Mouse (Mus musculus) right cerebral cortex, postnatal 36 days (tissue): Measurements from ENCODE around the gene Spcs1.
A peak's percentile ranks its signal among the peaks of the same experiment; 100 is the strongest.

ENCODE experiments used
- DNase-seq, 2 experiments: peaks; one replicate each; pipeline ENCODE4 v3.0.0; 2022; ENCODE audit warnings: low spot score in 2 of 2, mixed read lengths in 1 of 2

Gene Spcs1

GRCm38 (mm10) chr14:31001307-31002205 lies at the start of gene Spcs1, which contains the start of gene Glt8d1:
Gene Spcs1 (minus strand): TSS chr14:31001672.
Gene Glt8d1 (plus strand): TSS chr14:31001400.
- DNase-seq: peak; percentile 82 to 84

DNA sequence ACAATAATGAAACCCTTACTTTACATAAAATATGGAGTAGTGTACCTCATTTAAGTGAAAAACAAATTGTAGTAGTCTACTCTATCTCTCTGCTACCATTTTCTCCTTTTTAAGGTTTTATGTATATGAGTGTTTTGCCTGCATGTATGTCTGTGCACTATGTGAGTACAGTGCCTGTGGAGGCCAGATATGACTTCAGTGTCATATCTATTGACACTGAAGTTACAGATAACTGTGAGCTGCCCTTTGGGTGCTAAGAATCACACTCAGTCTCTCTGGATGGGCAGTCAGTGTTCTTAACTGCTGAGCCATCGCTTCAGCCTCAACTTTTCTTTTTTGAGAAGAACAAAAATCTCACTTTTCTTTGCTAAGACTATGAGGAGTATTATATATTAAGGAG lies 44.3 kb upstream of the Spcs1 start:
- DNase-seq: no peak

DNA sequence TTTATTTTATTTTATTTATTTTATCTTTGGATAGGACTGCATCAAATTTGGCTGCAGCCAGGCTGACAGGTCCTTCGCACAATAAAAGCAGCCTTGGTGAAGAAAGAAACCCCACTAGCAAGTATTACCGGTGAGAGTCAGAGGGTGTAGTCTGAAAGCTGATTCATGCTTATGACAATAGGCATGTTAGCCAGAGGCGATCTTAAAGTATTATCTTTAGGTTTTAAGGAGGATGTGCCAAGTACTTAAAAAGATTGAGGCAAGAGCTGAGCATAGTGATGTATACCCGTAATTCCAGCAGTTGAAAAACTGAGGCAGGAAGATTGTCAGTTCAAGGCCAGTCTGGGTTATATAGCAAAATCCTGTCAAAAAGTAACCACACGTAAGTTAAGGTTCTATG lies 43.8 kb upstream of the Spcs1 start:
- DNase-seq: no peak

- no peak for DNase-seq
Observed at GRCm38 (mm10) chr14:31025785-31026184, 24.3 kb upstream of the Spcs1 start.

DNA sequence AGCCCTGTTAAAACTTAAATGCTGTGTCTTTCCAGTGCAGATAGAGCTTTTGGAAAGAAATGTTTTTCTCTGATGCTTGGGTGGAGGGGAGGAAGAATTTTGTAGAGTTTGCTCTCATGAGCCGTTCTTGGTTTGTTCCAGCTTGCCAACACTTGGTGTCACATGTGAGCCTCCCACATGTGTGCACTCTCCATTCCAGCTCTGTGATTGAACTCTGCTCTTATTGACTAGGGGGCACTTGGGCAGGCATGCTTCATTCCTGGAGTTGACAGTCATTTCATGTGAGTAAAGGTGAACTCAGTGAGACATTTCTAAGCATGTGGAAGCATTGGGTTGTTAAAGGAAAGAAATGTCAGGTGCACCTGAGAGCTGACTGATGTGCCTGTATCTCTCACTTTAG lies 21.1 kb upstream of the Spcs1 start:
- DNase-seq: no peak

DNA sequence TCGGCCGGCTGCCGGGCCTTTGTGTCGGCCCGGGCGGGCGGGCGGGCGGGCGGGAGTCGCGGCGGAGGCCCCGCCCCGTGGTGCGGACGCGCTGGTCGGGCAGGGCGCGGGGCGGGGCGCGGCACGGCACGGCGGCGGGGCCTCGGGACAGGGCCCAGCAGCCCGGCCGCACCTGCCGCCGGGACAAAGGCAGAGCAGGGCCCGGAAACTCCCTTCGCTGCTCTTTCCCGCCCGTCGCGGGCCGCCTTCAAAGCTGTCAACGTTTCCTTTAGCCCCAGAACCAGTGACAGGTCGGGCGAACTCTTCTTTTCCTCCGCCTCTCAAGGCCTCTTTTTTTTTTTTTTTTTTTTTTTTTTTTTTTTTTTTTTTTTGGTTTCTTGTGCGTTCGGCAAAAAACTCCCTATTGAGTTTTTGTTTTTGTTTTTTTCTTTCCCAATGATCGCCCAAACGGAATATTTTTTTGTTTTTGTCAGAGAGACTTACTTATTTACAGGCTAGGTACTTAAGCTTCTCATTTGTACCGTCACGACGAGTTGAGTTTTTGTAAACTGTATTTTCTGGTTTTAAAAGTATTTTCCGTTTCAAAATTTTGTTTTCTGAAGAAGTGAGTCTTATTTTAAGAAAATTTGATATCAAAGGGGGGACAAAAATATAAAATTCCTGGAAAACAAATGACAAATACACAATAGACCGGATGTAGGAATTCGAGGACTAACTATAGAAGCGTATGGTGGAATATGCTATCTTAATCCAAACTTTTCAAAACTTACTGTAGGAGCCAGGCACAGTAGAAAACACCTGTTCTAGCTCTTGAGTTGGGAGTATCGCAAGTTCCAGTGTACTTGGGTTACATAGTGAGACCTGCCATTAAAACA lies 18.1 kb upstream of the Spcs1 start:
- DNase-seq: peak in 1 of 2 experiments; percentile 21

GRCm38 (mm10) chr14:31018860-31019291 lies 17.4 kb upstream of the Spcs1 start, which contains the start of the genes Pbrm1 and Gnl3:
Gene Pbrm1 (plus strand): TSS chr14:31019138.
Gene Gnl3 (minus strand): TSS chr14:31019152.
- DNase-seq: peak; percentile 96 to 97

GRCm38 (mm10) chr14:31017854-31018253 lies 16.4 kb upstream of the Spcs1 start:
- no peak for DNase-seq

DNA sequence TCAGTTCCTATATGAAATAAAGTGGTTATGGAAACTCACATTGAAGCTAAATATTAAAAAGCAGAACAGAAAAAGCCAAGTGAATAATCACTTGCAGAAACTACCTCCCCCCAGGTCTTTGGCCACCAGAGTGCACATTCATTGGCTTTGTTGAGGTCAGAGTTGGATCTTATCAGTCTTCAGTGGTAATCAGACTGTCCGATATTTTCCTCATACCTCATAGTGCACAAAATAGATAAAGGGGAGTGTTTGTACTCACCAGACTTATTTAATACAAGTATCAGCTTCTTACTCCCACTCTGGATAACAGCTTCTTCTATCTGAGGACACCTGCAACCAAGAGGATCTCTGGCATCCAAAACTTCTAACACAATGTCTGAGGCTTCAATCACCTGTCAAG lies 14.6 kb upstream of the Spcs1 start:
- DNase-seq: no peak

- DNase-seq: no peak
Observed at GRCm38 (mm10) chr14:31013928-31014327, 12.5 kb upstream of the Spcs1 start.

GRCm38 (mm10) chr14:31011588-31011987 lies 10.1 kb upstream of the Spcs1 start:
- no peak for DNase-seq

DNA sequence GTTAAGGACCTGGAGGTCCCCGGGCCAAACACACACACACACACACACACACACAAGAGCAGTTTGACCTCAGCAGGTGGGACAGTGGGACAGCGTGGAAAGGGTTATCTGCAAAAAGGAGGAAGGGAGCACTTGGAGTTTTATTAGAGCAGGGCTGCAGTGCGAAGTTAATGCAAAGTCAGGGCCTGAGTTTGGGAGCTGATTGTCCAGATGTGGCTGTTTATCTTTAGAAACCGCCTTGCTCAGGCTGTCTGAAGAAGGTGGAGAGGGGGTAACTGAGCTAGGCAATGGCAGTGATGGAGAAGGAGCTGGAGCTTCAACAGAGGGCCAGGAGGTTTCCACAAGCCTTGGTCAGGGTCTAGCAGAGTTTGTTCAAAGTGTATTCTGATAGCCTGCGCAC lies 5.3 kb upstream of the Spcs1 start:
- no peak for DNase-seq

GRCm38 (mm10) chr14:31004527-31004926 lies 3.1 kb upstream of the Spcs1 start:
- DNase-seq: no peak

DNA sequence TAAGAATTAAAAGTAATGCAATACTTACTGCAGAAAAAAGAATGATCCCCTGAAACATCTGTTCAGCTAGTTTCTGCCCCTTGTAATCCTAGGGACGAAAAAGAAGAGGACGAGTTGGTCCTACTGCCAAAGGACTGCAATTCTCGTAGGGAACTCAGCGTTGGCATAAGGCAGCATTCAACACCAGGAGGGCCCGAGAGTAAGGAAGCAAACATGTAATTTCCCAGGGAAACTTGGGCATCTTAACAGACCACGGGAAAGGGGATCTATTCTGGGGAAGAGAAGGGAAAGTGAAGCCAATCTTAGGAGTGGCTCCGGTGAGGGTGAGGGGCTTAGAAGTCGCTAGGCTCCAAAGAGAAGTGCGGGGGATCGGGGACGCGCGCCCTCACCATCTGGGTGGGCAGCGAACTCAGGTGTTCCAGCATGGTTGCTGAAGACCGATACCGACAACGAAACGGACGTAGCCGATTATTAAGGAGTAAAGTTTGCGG lies 611 bp downstream of the Spcs1 start:
- no peak for DNase-seq

- DNase-seq: no peak
Observed at GRCm38 (mm10) chr14:31000356-31000755, 1.1 kb downstream of the Spcs1 start.

DNA sequence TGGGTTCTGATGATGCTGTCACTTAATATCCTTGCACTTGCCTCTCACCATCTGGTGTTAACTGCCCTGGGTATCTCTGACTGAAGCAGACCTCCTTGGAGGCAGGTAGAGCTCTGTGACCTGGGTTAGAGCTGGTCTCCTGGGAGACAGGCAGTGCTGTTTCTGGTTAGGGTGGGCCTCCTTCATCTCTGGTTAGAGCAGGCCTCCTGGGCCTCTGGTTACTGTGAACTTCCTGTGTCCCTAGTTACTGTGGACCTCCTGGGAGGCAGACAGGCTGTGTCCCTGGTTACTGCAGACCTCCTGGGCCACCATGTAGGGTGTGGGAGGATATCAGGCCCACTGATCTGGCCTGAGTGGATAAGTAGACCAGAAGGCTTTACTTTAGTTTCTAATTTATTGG lies 5.1 kb downstream of the Spcs1 start:
- no peak for DNase-seq

DNA sequence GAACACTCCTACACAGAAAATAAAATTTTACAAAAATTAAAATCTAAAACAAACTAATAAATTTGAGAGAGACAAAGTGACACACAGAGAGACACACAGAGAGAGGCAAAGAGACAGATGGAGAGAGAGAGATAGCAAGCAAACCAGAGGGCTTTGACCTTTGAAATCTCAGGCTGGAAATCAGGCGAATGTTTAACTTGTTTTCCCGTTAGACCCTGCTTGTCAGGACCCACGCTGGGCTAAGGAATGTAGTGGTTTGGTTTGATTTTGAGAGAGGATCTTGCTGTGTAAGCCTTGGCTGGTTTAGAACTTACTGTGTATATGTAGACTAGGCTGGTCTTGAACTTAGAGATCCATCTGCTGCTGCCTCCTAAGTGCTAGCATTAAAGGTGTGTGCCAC lies 25.2 kb downstream of the Spcs1 start:
- no peak for DNase-seq

- DNase-seq: peak; percentile 64 to 76
Observed at GRCm38 (mm10) chr14:30974204-30974603, 27.3 kb downstream of the Spcs1 start.

- no peak for DNase-seq
Observed at GRCm38 (mm10) chr14:30960366-30960765, 41.1 kb downstream of the Spcs1 start.

DNA sequence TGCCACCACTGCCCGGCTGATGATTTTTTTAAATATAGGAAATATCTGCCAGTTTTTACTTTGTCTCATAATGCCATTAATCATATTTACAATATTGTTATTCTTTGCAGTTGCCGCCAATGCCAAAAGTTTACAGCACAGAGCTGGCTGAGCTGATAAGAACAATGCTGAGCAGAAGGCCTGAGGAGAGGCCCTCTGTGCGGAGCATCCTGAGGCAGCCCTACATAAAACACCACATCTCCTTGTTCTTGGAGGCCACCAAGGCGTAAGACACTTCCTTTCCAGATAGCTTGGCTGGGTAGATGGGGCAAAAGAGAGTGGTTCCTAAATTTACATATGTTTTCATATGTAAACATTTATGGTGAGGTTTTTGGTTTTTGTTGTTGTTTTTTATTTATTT lies 42.4 kb downstream of the Spcs1 start:
- no peak for DNase-seq

GRCm38 (mm10) chr14:30958517-30958916 lies 43.0 kb downstream of the Spcs1 start:
- no peak for DNase-seq

DNA sequence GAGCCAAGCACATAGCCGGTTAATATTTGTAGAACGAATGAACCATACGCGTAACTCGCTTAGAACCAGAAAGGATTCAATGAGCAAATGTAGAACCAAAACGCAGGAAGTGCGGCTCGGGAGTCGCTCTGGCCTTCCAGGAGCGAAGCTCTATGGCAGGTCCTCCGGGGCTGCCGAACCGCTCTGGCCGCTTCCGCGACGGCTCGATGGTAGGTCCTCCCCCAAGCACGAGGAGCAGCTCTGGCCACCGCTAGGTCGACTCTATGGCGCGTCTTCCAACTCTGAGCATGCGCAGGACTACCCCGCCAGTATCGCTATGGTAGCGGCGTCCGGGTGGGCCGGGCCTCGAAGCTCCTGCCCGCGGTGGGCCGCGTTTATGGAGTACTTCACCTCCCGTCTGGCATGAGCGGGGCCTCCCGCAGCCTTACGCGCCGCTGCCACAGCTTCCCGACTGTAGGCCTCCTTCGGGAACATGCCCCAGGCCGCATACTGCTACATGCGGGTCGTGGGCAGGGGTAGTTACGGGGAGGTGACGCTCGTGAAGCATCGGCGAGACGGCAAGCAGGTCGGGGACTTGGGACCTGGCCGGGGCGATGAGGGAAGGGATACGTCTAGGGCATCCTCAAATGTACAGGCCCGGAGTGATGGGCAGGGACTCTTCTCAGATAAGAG lies 50.2 kb downstream of the Spcs1 start, which contains the start of gene Nek4:
Gene Nek4 (plus strand): TSS at position 224 of the 672 bp plus-strand sequence.
- DNase-seq: peak; percentile 95
